Mouse (Mus musculus): Measurements from ENCODE around the gene Apobec1.
"Not testable (repeated sequence)": the region's sequence is repeated elsewhere in the genome, so short reads cannot be mapped to it uniquely, and the experiment has no call there.

The Apobec1 gene

DNA sequence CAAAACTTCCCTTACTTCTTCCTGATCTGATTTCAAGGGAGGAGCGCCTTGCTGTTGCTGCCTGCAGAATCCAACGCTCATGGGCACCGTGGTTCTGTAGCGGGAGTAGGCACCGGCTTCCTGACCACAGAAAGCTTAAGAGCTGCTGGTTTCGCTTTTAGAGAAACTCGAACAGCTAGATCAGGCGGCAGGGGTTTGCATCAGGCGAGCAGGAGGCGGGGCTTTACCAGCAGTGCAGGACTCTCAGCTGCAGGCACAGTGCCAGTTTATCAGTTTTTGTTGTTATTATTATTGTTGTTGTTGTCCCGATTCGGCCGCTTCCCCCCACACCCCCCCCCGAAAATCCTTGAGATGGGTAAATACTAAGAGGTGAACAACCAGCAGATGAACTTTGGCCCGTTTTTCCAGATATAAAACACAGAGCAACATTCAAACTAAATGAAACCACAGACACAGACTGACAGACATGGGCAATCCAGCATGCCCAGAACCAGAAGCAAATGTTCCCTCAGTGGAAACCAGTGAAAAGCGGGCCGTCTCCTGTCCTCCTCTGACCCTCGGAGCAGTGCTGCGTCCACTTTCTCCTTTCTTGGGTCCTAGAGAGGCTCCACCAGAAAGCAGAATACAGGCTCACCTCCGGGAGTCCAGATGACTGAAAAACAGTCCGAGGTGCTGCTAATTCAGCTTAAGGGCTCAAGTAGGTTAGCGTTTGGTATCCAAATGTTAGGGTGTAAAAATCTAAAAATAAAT is at the start of gene Apobec1:
Gene Apobec1 (minus strand): TSS at position 203 of the 750 bp plus-strand sequence.
- DNase-seq = peak; percentile 85

DNA sequence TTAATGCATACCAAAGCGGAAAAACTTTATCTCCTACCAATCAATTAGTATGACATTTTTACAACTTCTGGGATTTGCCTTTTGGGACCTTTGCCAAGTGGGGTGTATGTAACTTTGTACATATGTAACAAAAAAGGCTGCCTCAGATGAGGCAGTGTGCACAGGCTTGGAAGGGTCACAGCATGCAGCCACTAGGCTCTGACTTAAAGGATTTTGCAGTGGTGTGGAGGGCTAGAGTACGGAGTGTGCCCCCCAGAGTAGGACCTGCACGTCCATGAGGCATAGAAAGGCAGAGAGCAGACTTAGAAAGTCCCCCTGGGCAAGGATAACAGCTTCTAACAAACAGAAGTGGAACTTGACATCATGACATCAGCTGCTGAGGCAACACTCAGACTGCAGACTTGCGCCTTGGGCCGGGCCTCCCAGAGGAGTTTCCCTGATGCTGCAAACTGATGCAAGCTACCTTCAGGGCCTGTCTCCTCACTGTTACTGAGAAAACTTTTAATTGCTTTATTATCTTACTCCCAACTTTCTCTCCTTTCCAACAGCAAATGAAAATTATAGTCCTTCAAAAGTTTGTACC is 48.2 kb upstream of the Apobec1 start:
- DNase-seq = no peak

GRCm38 (mm10) chr6:122649903-122650302 is 47.7 kb upstream of the Apobec1 start:
- no peak for DNase-seq

DNA sequence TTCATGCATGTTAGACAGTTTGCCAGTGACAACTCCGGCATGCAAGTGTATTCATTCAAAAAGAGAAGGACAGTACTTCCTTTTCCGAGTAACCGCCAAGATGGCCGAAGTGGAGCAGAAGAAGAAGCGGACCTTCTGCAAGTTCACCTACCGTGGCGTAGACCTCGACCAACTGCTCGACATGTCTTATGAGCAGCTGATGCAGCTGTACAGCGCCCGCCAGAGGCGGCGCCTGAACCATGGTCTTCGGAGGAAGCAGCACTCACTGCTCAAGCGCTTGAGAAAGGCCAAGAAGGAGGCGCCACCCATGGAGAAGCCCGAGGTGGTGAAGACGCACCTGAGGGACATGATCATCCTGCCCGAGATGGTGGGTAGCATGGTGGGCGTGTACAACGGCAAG is 42.0 kb upstream of the Apobec1 start:
- not testable (repeated sequence) for DNase-seq

GRCm38 (mm10) chr6:122637566-122637965 is 35.3 kb upstream of the Apobec1 start:
- DNase-seq = not testable (repeated sequence)

DNA sequence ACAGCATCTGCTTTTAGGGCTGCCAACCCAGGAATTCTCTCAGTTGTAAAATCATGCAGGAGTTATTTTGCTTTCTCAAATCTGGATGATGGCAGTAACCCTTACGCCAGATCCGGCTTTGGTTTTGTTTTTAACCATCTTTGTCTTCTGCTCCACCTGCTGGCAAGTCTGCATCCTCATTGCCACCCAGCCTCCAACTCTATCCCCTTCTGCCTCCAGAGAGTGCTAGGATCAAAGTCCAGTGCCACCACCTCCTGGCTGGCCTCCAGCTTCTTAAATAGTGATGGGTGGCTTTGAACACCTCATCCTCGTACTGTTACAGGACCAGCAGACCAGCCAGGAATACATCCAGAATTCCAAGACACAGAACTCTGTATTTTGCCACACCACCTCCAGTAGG is 34.4 kb upstream of the Apobec1 start:
- no peak for DNase-seq

DNA sequence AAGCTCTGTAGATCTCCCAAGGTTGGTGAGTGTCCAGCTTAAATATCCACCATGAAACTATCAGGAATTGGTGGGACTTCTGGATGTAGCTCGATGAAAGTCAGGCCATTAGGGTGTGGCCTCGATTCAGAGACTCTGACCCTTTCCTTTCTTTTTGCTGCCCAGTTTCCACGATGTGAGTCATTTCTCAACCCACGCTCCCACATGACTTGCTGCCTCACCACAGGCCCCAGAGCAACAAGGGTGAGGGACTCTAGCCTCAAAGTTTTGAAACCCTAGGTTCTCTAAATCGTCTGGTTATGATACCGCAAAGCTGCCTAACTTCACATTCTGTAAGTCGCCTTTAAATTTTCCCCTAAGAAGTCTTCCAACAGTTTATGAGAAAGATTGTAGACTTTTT is 33.1 kb upstream of the Apobec1 start:
- no peak for DNase-seq

DNA sequence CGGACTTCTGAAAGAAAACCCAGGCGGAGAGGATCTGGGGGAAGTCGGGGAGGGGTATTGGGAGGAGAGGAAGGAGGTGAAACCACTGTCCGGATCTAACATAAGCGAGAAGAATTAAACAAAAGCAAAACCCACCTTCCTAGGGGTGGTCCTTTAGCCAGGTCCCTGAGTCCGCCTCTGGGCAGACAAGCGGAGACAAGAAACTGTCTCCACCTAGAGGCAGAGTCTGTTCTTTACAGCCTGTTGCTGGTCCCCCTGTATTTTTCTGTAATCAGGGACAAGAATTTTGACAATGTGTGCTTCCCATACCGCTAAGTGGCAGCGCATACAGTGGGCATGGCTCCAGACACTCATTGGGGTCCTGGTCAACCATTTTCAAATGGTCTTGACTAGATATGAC is 31.2 kb upstream of the Apobec1 start:
- peak; percentile 6 for DNase-seq

DNA sequence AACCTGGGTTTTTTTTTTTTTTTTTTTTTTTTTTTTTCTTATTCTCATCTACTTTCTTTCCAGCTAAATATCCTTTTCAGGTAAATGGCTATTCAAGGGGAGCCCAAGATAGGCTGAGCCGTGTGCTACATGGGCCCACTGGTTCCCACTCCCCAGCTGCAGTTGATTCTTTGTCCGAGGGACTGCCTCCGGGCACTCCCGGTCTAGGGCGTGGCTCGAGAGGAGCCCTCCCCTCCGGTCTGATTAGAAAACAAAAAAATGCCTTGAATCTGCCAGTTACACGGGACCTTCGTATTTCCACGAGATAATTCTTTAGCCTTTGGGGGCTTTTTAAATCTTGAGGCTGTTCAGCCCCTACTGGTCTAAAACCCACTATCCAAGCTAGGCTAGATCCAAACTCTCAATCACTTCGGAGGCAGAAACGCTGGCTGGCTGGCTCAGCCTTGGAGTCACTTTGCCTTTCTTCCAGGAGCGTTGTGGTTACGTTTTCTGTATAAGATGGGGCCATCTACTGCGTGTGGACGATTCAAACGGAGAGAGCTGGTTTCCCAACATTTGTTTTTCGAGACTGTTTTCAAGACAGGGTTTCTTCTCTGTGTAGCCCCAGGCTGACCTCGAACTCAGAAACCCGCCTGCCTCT is 25.3 kb upstream of the Apobec1 start:
- no peak for DNase-seq

- DNase-seq = no peak
Measured at GRCm38 (mm10) chr6:122626110-122626509, 23.9 kb upstream of the Apobec1 start, which contains the start of gene Dppa3. Dppa3 (plus strand) TSS chr6:122626410.

DNA sequence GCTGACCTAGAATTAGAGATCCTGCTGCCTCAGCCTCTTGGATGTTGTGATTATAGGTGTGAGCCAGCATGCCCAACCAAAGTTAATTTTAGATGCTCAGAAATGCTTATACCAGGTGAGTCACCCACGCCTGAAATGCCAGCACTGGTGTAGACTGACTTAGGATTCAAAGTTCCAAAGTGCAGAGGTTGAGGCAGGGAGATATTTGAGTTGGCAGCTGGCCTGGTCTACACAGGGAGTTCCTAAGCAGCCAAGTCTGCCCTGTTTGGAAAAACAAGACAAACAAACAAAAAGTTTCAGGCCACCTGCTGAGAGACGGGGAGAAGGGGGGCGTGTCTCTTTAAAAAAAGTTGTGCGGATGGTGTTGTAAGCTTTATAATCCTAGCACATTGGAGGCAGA is 22.9 kb upstream of the Apobec1 start:
- no peak for DNase-seq

DNA sequence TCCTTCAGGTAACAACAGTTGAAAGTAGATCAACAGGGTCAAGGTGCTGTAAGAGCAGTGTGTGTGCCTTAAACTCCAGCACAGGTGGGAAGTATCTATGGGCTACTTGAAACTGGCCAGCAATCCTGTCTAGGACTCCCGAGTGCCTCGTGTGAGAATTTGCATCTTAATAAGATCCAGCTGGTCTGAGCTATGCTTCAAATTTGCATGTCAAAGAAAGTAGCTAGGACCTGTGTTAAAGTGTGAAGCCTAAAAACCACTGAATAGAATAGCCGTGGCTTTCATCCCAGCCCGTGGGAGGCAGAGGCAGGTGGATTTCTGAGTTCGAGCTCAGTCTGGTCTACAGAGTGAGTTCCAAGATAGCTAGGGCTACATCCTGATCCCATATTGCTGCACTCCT is 22.2 kb upstream of the Apobec1 start:
- no peak for DNase-seq

DNA sequence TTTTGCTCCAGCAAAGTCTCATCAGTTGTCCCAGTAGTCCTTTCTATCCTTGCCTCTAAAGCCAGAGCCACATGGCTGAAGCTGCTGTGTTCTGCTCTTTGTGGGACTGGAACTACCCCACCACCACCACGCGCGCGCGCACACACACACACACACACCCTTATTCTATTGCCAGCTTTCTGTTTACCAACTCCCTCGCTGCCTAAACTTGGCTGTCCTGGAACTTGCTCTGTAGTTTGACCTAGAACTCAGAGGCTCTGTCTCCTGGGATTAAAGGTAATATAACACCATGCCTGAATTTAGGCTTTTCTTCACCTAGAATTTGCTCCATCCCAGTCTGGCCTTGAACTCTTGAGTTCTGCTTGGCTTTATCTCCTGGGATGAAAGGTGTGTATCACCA is 18.8 kb upstream of the Apobec1 start:
- DNase-seq = no peak

GRCm38 (mm10) chr6:122616022-122616421 is 13.8 kb upstream of the Apobec1 start:
- DNase-seq = no peak

GRCm38 (mm10) chr6:122614047-122614446 is 11.8 kb upstream of the Apobec1 start:
- no peak for DNase-seq

DNA sequence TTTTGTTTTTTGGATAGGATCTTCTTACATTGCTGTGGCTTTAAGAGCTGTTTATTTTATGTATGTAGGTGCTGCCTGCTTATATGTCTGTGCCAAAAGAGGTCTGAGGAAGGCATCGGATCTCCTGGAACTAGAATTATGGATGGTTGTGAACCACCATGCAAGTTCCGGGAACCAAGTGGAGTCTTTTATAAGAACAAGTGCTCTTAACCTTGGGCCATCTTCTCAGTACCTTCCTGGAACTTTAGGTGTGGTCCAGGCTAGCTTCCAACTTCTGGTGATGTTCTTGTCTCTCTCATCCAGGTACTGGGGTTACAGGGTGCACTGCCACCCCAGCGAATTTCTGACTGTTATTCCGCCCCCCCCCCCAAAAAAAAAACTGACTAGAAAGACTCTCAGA is 10.2 kb upstream of the Apobec1 start:
- DNase-seq = no peak

DNA sequence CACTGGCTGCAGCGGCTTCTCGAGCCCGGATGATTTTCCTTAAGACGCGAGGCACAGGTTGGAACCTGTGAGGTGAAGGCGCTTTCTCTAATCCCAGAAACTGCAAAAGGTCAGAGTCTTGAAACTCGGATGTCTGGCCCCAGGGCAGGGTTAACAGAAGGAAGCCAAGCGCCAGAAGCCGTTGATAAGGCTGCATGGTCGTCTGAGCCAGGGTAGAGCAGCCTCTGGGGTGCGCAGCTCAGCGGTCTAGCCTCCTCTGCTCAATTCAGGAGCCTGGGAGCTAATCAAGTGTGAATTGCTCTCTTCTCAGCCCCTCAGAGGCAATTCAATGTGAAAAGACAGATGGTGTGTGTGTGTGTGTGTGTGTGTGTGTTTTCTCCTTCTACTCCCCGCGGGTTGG is 7.5 kb upstream of the Apobec1 start, which contains the start of gene Gdf3:
Gene Gdf3 (minus strand): TSS at position 317 of the 400 bp plus-strand sequence.
- DNase-seq = peak; percentile 51

- no peak for DNase-seq
Measured at GRCm38 (mm10) chr6:122609377-122609728, 7.1 kb upstream of the Apobec1 start.

GRCm38 (mm10) chr6:122608434-122609376 is 6.5 kb upstream of the Apobec1 start:
- DNase-seq = no peak

DNA sequence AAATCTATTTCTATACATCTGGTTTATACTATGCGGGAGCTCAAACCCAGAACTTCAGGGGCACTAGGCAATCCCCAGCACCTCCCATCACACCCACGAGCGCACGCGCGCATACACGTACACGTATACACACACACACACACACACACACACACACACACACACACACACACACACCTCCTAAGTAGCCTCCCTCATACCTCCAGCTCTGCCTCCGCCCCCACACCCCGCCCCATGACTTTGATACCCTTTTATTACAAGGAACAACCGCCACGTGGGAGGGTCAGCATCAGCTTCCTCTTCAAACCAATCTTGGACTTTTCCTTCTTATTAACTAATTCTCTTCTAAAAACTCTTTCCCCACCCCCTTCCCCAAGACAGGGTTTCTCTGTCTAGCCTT is 5.5 kb upstream of the Apobec1 start:
- DNase-seq = no peak

DNA sequence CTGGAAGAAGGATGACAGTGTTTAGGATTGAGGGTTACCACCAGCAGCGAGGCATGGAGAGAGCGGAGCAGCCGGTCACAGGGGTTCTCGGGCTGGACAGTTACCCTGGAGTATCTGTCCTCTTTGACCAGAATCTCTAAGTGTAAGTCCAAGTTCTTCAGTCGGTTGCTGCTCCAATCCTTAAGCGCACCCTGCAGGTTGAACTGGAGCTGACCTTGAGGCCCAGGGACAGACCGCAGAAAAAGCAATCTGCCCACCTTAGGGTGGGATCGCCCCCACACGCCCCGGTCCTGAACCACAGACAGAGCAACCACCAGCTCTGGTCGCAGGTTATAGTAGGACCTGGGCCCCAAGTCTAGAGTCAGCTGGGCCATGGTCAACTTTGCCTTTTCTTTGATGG is 4.4 kb upstream of the Apobec1 start:
- DNase-seq = no peak

- peak; percentile 19 for DNase-seq
Measured at GRCm38 (mm10) chr6:122605483-122605882, 3.2 kb upstream of the Apobec1 start.

GRCm38 (mm10) chr6:122604260-122604659 is 2.0 kb upstream of the Apobec1 start:
- DNase-seq = no peak
